Mouse (Mus musculus): ENCODE measurements around the gene Pld1.

GRCm38 (mm10) chr3:28007684-28008083, 69.2 kb downstream of the Pld1 start:
- TF ChIP-seq CTCF (IDR thresholded peaks at IDR 0.05; ENCODE audit: control insufficient read depth, insufficient read depth, insufficient read length): no peak
- TF ChIP-seq USF1 (IDR thresholded peaks at IDR 0.05; ENCODE audit: low read depth): no peak
- TF ChIP-seq MYOD1 (IDR thresholded peaks at IDR 0.05; ENCODE audit: control insufficient read depth, insufficient read length, low read depth): no peak
- TF ChIP-seq MYOG (IDR thresholded peaks at IDR 0.05; ENCODE audit: control insufficient read depth, extremely low read depth, insufficient read length): no peak
- TF ChIP-seq CEBPB (IDR thresholded peaks at IDR 0.05; ENCODE audit: low read depth): no peak
- no peak for TF ChIP-seq MAX (IDR thresholded peaks at IDR 0.05)
